Mouse (Mus musculus): ENCODE results near the gene Mfsd4b2.

DNA sequence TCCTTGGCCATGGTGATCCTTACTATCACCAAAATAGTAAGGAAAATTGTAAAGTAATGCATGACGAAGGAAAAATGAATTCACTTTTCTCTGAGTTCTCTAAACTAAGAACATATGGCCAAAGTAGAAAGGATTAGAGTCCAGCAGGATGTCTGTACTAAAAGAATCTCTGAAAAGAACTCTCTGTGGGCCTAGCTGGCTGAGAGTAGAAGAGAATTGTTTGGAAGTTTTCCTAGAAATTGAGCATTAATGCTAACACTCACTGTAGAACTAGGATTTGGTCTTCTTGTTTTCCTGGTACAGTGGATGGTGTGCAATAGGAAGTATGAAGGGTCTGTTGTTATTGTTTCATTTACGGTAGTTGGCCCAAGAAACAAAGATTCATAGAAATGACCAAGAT lies 28.4 kb upstream of the Mfsd4b2 start:
- TF ChIP-seq CTCF (IDR thresholded peaks at IDR 0.05; ENCODE audit: insufficient read depth, low read depth, low read length): no peak
- TF ChIP-seq POLR2A (IDR thresholded peaks at IDR 0.05; ENCODE audit: insufficient read depth, low read depth, low read length): no peak
